Mouse (Mus musculus): ENCODE measurements at regions not wholly inside any gene's neighbourhood (a gene's known extent, or its start where the extent isn't known, plus 50 kb on each side); places are given as distances from the start of the nearest gene placed in this dataset.

DNA sequence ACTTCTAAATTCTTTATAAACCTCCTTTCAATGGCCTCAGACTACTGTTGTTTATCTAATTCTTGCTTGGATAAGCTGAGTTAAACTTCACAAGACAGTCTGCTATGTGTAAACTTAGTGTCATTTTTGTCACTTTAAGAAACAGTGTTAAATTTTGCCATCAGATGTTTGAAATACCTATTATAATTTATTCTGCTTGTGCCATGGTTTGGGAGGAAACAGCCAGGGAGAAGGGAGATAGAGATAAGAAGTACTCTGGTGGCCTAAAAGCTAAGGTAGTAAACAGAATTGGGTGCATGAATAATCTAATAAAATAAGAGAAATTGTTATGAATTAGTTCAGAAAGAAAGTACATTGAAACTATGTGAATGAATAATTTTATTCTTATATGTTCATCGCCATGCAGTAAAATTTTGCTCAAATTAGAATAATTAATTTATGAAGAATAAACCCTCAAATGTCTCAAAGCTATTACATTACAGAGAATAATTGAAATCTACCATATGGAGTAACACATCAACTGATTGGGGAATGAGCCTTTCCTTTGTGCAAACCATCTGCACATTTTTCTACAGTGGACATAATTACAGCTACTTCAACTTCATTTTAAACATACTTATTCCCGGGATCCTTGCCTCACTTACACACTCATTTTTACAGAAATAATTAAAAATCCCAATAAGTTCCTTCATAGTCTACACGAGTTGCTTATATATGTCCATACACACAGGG is 982.3 kb downstream of the Fam181b start:
- H3K4me2 ChIP-seq (replicated peaks; ENCODE audit: low read depth) = no peak overlapping the region
- TF ChIP-seq CTCF (IDR thresholded peaks at IDR 0.05; ENCODE audit: low read depth) = no peak
- 61% methylated on average over 3 of the region's 3 CpGs for WGBS
- H3K27ac ChIP-seq (ENCODE audit: low read depth, low read length) = no peak overlapping the region
- no peak for ATAC-seq
- H3K36me3 ChIP-seq (ENCODE audit: control insufficient read depth, insufficient read depth) = no peaks in the 10 kb centered on the region
- no peak overlapping the region for H3K4me3 ChIP-seq (ENCODE audit: low read depth, low read length)
- H3K4me1 ChIP-seq (replicated peaks; ENCODE audit: control insufficient read depth, insufficient read depth, low read length) = no peaks in the 10 kb centered on the region
- H3K9me3 ChIP-seq (ENCODE audit: control insufficient read depth) = no peaks in the 10 kb centered on the region
- H3K9ac ChIP-seq (ENCODE audit: low read depth, low read length) = no peak overlapping the region
- no peaks in the 10 kb centered on the region for H3K27me3 ChIP-seq (replicated peaks; ENCODE audit: control insufficient read depth, insufficient read depth, low read length)

Data from intestine, postnatal 0 days (tissue).